12 mouse cellular contexts compared by ENCODE assay signal in the genomic region with DNA sequence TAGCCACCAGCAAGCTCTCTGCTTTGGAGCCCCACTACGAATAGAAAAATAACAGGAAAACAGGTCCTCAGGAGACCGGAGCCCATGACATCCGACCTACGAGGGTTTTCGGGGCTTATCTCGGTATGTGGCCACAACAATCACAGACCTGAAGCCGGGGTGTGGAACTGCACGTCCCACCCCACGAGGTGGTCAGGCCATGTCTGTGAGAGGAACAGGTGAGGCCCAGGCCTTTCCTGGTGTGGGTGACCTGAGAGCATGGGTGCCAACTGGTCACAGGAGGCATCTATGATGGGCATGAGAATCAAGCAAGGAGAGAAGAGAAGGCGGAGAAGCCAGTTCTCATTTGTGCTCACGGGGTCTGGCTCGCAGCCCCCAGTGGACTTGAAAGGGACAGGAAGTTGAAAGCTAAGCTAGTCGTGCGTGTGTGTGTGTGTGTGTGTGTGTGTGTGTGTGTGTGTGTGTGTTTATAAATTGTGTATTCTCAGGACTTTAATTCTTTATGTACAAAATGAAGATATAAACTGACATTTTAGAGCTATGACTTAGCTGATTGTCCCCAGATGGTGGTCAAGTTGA.
DNase-seq lines count a peak whose midpoint lies in the region; ATAC-seq lines count a peak whose summit lies in the region.
"Had no signal": no experiment of that assay in that cellular context is flagged by ENCODE, and none has a peak within 500 bp of the region (broad histone marks: within the 10 kb centered on the region; RNA-seq: fewer than 3 reads in every experiment).

No protein-coding gene starts in this region.

- WGBS in hindbrain, embryonic 15.5 days = 79% methylated on average over 14 of the region's 14 CpGs
- WGBS in hindbrain, embryonic 11.5 days = 77% methylated on average over 14 of the region's 14 CpGs
- WGBS in heart, embryonic 10.5 days = 63% methylated on average over 14 of the region's 14 CpGs

- no peaks in the 10 kb centered on the region for H3K27me3 ChIP-seq in hindbrain, embryonic 15.5 days
- H3K27me3 ChIP-seq in hindbrain, embryonic 11.5 days (ENCODE audit: control insufficient read depth, insufficient read depth, low read length) = no peaks in the 10 kb centered on the region
- H3K27me3 ChIP-seq in heart, embryonic 10.5 days (ENCODE audit: insufficient read depth, poor library complexity, severe bottlenecking) = no peaks in the 10 kb centered on the region
- H3K27me3 ChIP-seq: midbrain, embryonic 12.5 days had no signal

- DNase-seq in hindbrain, embryonic 11.5 days (ENCODE audit: low spot score) = no peak
- no peak for DNase-seq in heart, embryonic 10.5 days (ENCODE audit: low spot score)
- peak; percentile 17 for DNase-seq in kidney, postnatal 14 days
- DNase-seq in layer of hippocampus, postnatal 36 days = no peak
- DNase-seq in testis, postnatal 14 days (ENCODE audit: low spot score) = no peak
- DNase-seq in adrenal gland, postnatal 14 days = no peak
- DNase-seq: cerebellum, postnatal 10 days; right cerebral cortex, postnatal 4 days had no signal

- H3K9ac ChIP-seq in hindbrain, embryonic 15.5 days = no peak overlapping the region
- no peak overlapping the region for H3K9ac ChIP-seq in hindbrain, embryonic 11.5 days (ENCODE audit: low read depth, low read length)
- H3K9ac ChIP-seq: midbrain, embryonic 12.5 days had no signal

- no peak overlapping the region for H3K4me3 ChIP-seq in hindbrain, embryonic 15.5 days
- H3K4me3 ChIP-seq in hindbrain, embryonic 11.5 days (ENCODE audit: low read depth, low read length) = no peak overlapping the region
- no peak overlapping the region for H3K4me3 ChIP-seq in heart, embryonic 10.5 days
- H3K4me3 ChIP-seq: erythroblast, embryonic 14.5 days; midbrain, embryonic 12.5 days had no signal

- no peaks in the 10 kb centered on the region for H3K9me3 ChIP-seq in hindbrain, embryonic 15.5 days
- no peaks in the 10 kb centered on the region for H3K9me3 ChIP-seq in hindbrain, embryonic 11.5 days (ENCODE audit: control insufficient read depth, low read length)
- no peaks in the 10 kb centered on the region for H3K9me3 ChIP-seq in heart, embryonic 10.5 days
- H3K9me3 ChIP-seq: midbrain, embryonic 12.5 days had no signal

- 0 out of 2 replicates have a peak, but pooled peaks cover 3% of the 10 kb centered on the region for H3K4me1 ChIP-seq in hindbrain, embryonic 15.5 days (replicated peaks)
- H3K4me1 ChIP-seq in hindbrain, embryonic 11.5 days (replicated peaks; ENCODE audit: control insufficient read depth, insufficient read depth, low read length) = no peaks in the 10 kb centered on the region
- H3K4me1 ChIP-seq in heart, embryonic 10.5 days = peaks cover 16% of the 10 kb centered on the region
- H3K4me1 ChIP-seq: midbrain, embryonic 12.5 days had no signal

- no peak for ATAC-seq in hindbrain, embryonic 15.5 days (ENCODE audit: low FRiP score, low read depth)
- ATAC-seq in hindbrain, embryonic 11.5 days (ENCODE audit: low FRiP score) = no peak
- ATAC-seq in common myeloid progenitor, adult 5-6 weeks (replicated peaks; ENCODE audit: low read depth, poor library complexity, severe bottlenecking) = peak; percentile 35; the same call in 1 of the 2 replicates

- no peaks in the 10 kb centered on the region for H3K36me3 ChIP-seq in hindbrain, embryonic 15.5 days
- H3K36me3 ChIP-seq in hindbrain, embryonic 11.5 days (ENCODE audit: control insufficient read depth, insufficient read depth, low read length) = no peaks in the 10 kb centered on the region
- H3K36me3 ChIP-seq in heart, embryonic 10.5 days = peaks cover 2% of the 10 kb centered on the region; the same call in 1 of the 2 replicates
- H3K36me3 ChIP-seq: midbrain, embryonic 12.5 days had no signal

- 0 out of 2 replicates have a peak overlapping the region, but pooled peaks have one; percentile 34 for H3K27ac ChIP-seq in hindbrain, embryonic 15.5 days (replicated peaks)
- H3K27ac ChIP-seq in hindbrain, embryonic 11.5 days (ENCODE audit: low read depth, low read length) = no peak overlapping the region
- H3K27ac ChIP-seq in heart, embryonic 10.5 days = peak overlapping the region; percentile 75
- H3K27ac ChIP-seq: midbrain, embryonic 12.5 days had no signal

- no peak overlapping the region for H3K4me2 ChIP-seq in hindbrain, embryonic 15.5 days
- no peak overlapping the region for H3K4me2 ChIP-seq in hindbrain, embryonic 11.5 days (replicated peaks; ENCODE audit: low read depth, low read length)
- H3K4me2 ChIP-seq: midbrain, embryonic 12.5 days had no signal
